Mouse (Mus musculus): ENCODE measurements around the gene Slc6a17. TPM values are rescaled to one million over a fixed set of nuclear protein-coding genes. Genes with fewer than 3 reads are reported as not detected.

Slc6a17 gene
- polyA plus RNA-seq, 1 experiment from 2014 or later: 3.1 TPM

- DNase-seq (ENCODE audit: low spot score) (no peak), ATAC-seq (ENCODE audit: insufficient number of reproducible peaks, low FRiP score, low TSS enrichment, low read depth) (no peak)
- Histone ChIP-seq H3K9me3 (ENCODE audit: control insufficient read depth, low read length) (no peaks in the 10 kb centered on the region), H3K4me3 (ENCODE audit: low read depth, low read length) (peak overlapping the region; percentile 53), H3K27me3 (ENCODE audit: control insufficient read depth, insufficient read depth, low read length) (peaks cover 63% of the 10 kb centered on the region), H3K27ac (replicated peaks; ENCODE audit: low read depth, low read length) (no peak overlapping the region), H3K36me3 (ENCODE audit: control insufficient read depth, insufficient read depth, low read length) (no peaks in the 10 kb centered on the region), H3K4me2 (ENCODE audit: low read depth, severe bottlenecking) (peak overlapping the region; percentile 98), H3K9ac (ENCODE audit: low read length) (peak overlapping the region; percentile 7; the same call in 1 of the 2 replicates), H3K4me1 (ENCODE audit: control insufficient read depth, insufficient read depth, low read length) (peaks cover 19% of the 10 kb centered on the region)
- 2% methylated on average over 23 of the region's 23 CpGs for WGBS
Measured at GRCm38 (mm10) chr3:107458104-107458503, 59.7 kb downstream of the Slc6a17 start.

GRCm38 (mm10) chr3:107454280-107454679 is 63.5 kb downstream of the Slc6a17 start:
- 74% methylated on average over 4 of the region's 4 CpGs for WGBS
- no peak overlapping the region for H3K27ac ChIP-seq (replicated peaks; ENCODE audit: low read depth, low read length)
- H3K4me3 ChIP-seq (ENCODE audit: low read depth, low read length): no peak overlapping the region
- H3K4me2 ChIP-seq (ENCODE audit: low read depth, severe bottlenecking): no peak overlapping the region
- no peaks in the 10 kb centered on the region for H3K36me3 ChIP-seq (ENCODE audit: control insufficient read depth, insufficient read depth, low read length)
- ATAC-seq (ENCODE audit: insufficient number of reproducible peaks, low FRiP score, low TSS enrichment, low read depth) (no peak), DNase-seq (ENCODE audit: low spot score) (no peak)
- no peak overlapping the region for H3K9ac ChIP-seq (ENCODE audit: low read length)
- H3K9me3 ChIP-seq (ENCODE audit: control insufficient read depth, low read length): no peaks in the 10 kb centered on the region
- peaks cover 37% of the 10 kb centered on the region for H3K27me3 ChIP-seq (ENCODE audit: control insufficient read depth, insufficient read depth, low read length)
- H3K4me1 ChIP-seq (ENCODE audit: control insufficient read depth, insufficient read depth, low read length): peaks cover 12% of the 10 kb centered on the region

GRCm38 (mm10) chr3:107446822-107447221 is 71.0 kb downstream of the Slc6a17 start:
- H3K9ac ChIP-seq (ENCODE audit: low read length): no peak overlapping the region
- 76% methylated on average over 3 of the region's 3 CpGs for WGBS
- no peak for ATAC-seq (ENCODE audit: insufficient number of reproducible peaks, low FRiP score, low TSS enrichment, low read depth)
- no peak for DNase-seq (ENCODE audit: low spot score)
- no peak overlapping the region for H3K4me3 ChIP-seq (ENCODE audit: low read depth, low read length)
- no peaks in the 10 kb centered on the region; the same call in 1 of the 2 replicates for H3K4me1 ChIP-seq (ENCODE audit: control insufficient read depth, insufficient read depth, low read length)
- no peak overlapping the region for H3K27ac ChIP-seq (replicated peaks; ENCODE audit: low read depth, low read length)
- H3K4me2 ChIP-seq (ENCODE audit: low read depth, severe bottlenecking): no peak overlapping the region
- H3K27me3 ChIP-seq (ENCODE audit: control insufficient read depth, insufficient read depth, low read length): no peaks in the 10 kb centered on the region
- no peaks in the 10 kb centered on the region for H3K36me3 ChIP-seq (ENCODE audit: control insufficient read depth, insufficient read depth, low read length)
- no peaks in the 10 kb centered on the region for H3K9me3 ChIP-seq (ENCODE audit: control insufficient read depth, low read length)

- no peak for DNase-seq (ENCODE audit: low spot score)
- no peak overlapping the region for H3K27ac ChIP-seq (replicated peaks; ENCODE audit: low read depth, low read length)
- H3K4me3 ChIP-seq (ENCODE audit: low read depth, low read length): no peak overlapping the region
- no peaks in the 10 kb centered on the region for H3K27me3 ChIP-seq (ENCODE audit: control insufficient read depth, insufficient read depth, low read length)
- no peaks in the 10 kb centered on the region for H3K9me3 ChIP-seq (ENCODE audit: control insufficient read depth, low read length)
- H3K4me1 ChIP-seq (ENCODE audit: control insufficient read depth, insufficient read depth, low read length): no peaks in the 10 kb centered on the region
- ATAC-seq (ENCODE audit: insufficient number of reproducible peaks, low FRiP score, low TSS enrichment, low read depth): no peak
- WGBS: 82% methylated on average over 5 of the region's 5 CpGs
- H3K36me3 ChIP-seq (ENCODE audit: control insufficient read depth, insufficient read depth, low read length): no peaks in the 10 kb centered on the region
- no peak overlapping the region for H3K9ac ChIP-seq (ENCODE audit: low read length)
- H3K4me2 ChIP-seq (ENCODE audit: low read depth, severe bottlenecking): no peak overlapping the region
Measured at GRCm38 (mm10) chr3:107443866-107444265, 74.0 kb downstream of the Slc6a17 start.

- Histone ChIP-seq H3K27ac (replicated peaks; ENCODE audit: low read depth, low read length) (no peak overlapping the region), H3K27me3 (ENCODE audit: control insufficient read depth, insufficient read depth, low read length) (no peaks in the 10 kb centered on the region), H3K4me2 (ENCODE audit: low read depth, severe bottlenecking) (no peak overlapping the region), H3K36me3 (ENCODE audit: control insufficient read depth, insufficient read depth, low read length) (no peaks in the 10 kb centered on the region), H3K9me3 (ENCODE audit: control insufficient read depth, low read length) (no peaks in the 10 kb centered on the region), H3K9ac (ENCODE audit: low read length) (no peak overlapping the region), H3K4me3 (ENCODE audit: low read depth, low read length) (no peak overlapping the region), H3K4me1 (ENCODE audit: control insufficient read depth, insufficient read depth, low read length) (no peaks in the 10 kb centered on the region)
- DNase-seq (ENCODE audit: low spot score) (no peak), ATAC-seq (ENCODE audit: insufficient number of reproducible peaks, low FRiP score, low TSS enrichment, low read depth) (peak; percentile 35; the same call in 1 of the 2 replicates)
- 71% methylated on average over 11 of the region's 11 CpGs for WGBS
Measured at GRCm38 (mm10) chr3:107442191-107442590, 75.6 kb downstream of the Slc6a17 start.

- no peaks in the 10 kb centered on the region for H3K36me3 ChIP-seq (ENCODE audit: control insufficient read depth, insufficient read depth, low read length)
- no peak overlapping the region for H3K9ac ChIP-seq (ENCODE audit: low read length)
- no peak overlapping the region for H3K27ac ChIP-seq (replicated peaks; ENCODE audit: low read depth, low read length)
- H3K9me3 ChIP-seq (ENCODE audit: control insufficient read depth, low read length): no peaks in the 10 kb centered on the region
- no peaks in the 10 kb centered on the region for H3K4me1 ChIP-seq (ENCODE audit: control insufficient read depth, insufficient read depth, low read length)
- no peaks in the 10 kb centered on the region for H3K27me3 ChIP-seq (ENCODE audit: control insufficient read depth, insufficient read depth, low read length)
- H3K4me3 ChIP-seq (ENCODE audit: low read depth, low read length): no peak overlapping the region
- H3K4me2 ChIP-seq (ENCODE audit: low read depth, severe bottlenecking): no peak overlapping the region
- DNase-seq (ENCODE audit: low spot score) (no peak), ATAC-seq (ENCODE audit: insufficient number of reproducible peaks, low FRiP score, low TSS enrichment, low read depth) (no peak)
- WGBS: 81% methylated on average over 8 of the region's 8 CpGs
Measured at GRCm38 (mm10) chr3:107441306-107441705, 76.5 kb downstream of the Slc6a17 start.

GRCm38 (mm10) chr3:107439280-107439679 is 78.5 kb downstream of the Slc6a17 start:
- H3K36me3 ChIP-seq (ENCODE audit: control insufficient read depth, insufficient read depth, low read length): no peaks in the 10 kb centered on the region
- H3K9me3 ChIP-seq (ENCODE audit: control insufficient read depth, low read length): no peaks in the 10 kb centered on the region
- no peak overlapping the region for H3K9ac ChIP-seq (ENCODE audit: low read length)
- no peak for ATAC-seq (ENCODE audit: insufficient number of reproducible peaks, low FRiP score, low TSS enrichment, low read depth)
- WGBS: 90% methylated on average over 11 of the region's 11 CpGs
- H3K4me1 ChIP-seq (ENCODE audit: control insufficient read depth, insufficient read depth, low read length): no peaks in the 10 kb centered on the region
- no peak overlapping the region for H3K4me2 ChIP-seq (ENCODE audit: low read depth, severe bottlenecking)
- DNase-seq (ENCODE audit: low spot score): no peak
- no peak overlapping the region for H3K4me3 ChIP-seq (ENCODE audit: low read depth, low read length)
- no peak overlapping the region for H3K27ac ChIP-seq (replicated peaks; ENCODE audit: low read depth, low read length)
- no peaks in the 10 kb centered on the region for H3K27me3 ChIP-seq (ENCODE audit: control insufficient read depth, insufficient read depth, low read length)

- ATAC-seq (ENCODE audit: insufficient number of reproducible peaks, low FRiP score, low TSS enrichment, low read depth) (no peak), DNase-seq (ENCODE audit: low spot score) (no peak)
- H3K27ac ChIP-seq (replicated peaks; ENCODE audit: low read depth, low read length): no peak overlapping the region
- no peak overlapping the region for H3K4me3 ChIP-seq (ENCODE audit: low read depth, low read length)
- H3K9ac ChIP-seq (ENCODE audit: low read length): no peak overlapping the region
- H3K9me3 ChIP-seq (ENCODE audit: control insufficient read depth, low read length): no peaks in the 10 kb centered on the region
- no peaks in the 10 kb centered on the region for H3K4me1 ChIP-seq (ENCODE audit: control insufficient read depth, insufficient read depth, low read length)
- H3K4me2 ChIP-seq (ENCODE audit: low read depth, severe bottlenecking): no peak overlapping the region
- H3K27me3 ChIP-seq (ENCODE audit: control insufficient read depth, insufficient read depth, low read length): no peaks in the 10 kb centered on the region
- 91% methylated on average over 2 of the region's 2 CpGs for WGBS
- H3K36me3 ChIP-seq (ENCODE audit: control insufficient read depth, insufficient read depth, low read length): no peaks in the 10 kb centered on the region
Measured at GRCm38 (mm10) chr3:107437666-107438065, 80.2 kb downstream of the Slc6a17 start.

- no peaks in the 10 kb centered on the region for H3K9me3 ChIP-seq (ENCODE audit: control insufficient read depth, low read length)
- no peak overlapping the region for H3K9ac ChIP-seq (ENCODE audit: low read length)
- H3K4me2 ChIP-seq (ENCODE audit: low read depth, severe bottlenecking): no peak overlapping the region
- DNase-seq (ENCODE audit: low spot score): no peak
- ATAC-seq (ENCODE audit: insufficient number of reproducible peaks, low FRiP score, low TSS enrichment, low read depth): no peak
- H3K27me3 ChIP-seq (ENCODE audit: control insufficient read depth, insufficient read depth, low read length): no peaks in the 10 kb centered on the region
- no peak overlapping the region for H3K27ac ChIP-seq (replicated peaks; ENCODE audit: low read depth, low read length)
- no peak overlapping the region for H3K4me3 ChIP-seq (ENCODE audit: low read depth, low read length)
- no peaks in the 10 kb centered on the region for H3K36me3 ChIP-seq (ENCODE audit: control insufficient read depth, insufficient read depth, low read length)
- H3K4me1 ChIP-seq (ENCODE audit: control insufficient read depth, insufficient read depth, low read length): no peaks in the 10 kb centered on the region
- WGBS: 60% methylated on average over 6 of the region's 6 CpGs
Measured at GRCm38 (mm10) chr3:107436434-107436833, 81.4 kb downstream of the Slc6a17 start.

All from limb, embryonic 11.5 days (tissue).